Mouse (Mus musculus) hindlimb bud, embryonic 11.5 days (tissue): ENCODE measurements around the gene Esrrb.

Source experiments
- DNase-seq: peaks from one replicate; pipeline ENCODE4 v3.0.0-alpha.2; 2012; ENCODE audit warnings: low read depth, low spot score; ENCODE audit errors: extremely low spot score

Gene Esrrb

DNA sequence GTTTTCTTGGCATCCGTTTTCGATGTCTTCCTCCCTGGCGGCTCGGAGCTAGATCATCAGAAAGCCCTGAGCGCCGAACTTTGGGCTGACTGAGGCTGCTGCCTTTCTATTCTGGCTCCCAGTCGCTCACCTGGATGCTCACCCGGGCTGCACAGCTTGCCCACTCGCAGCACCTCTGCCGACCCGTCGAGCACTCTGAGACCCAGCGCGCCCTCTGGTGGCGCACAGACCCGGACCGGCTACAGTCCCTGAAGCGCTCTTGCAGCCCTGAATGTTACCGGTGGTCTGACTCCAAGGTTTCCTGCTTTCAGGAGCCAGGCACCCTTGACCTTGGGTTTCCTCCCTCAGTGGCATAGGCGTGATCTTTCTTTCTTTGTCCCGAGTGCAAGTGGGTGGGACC lies 41.8 kb downstream of the Esrrb start:
- no peak for DNase-seq

DNA sequence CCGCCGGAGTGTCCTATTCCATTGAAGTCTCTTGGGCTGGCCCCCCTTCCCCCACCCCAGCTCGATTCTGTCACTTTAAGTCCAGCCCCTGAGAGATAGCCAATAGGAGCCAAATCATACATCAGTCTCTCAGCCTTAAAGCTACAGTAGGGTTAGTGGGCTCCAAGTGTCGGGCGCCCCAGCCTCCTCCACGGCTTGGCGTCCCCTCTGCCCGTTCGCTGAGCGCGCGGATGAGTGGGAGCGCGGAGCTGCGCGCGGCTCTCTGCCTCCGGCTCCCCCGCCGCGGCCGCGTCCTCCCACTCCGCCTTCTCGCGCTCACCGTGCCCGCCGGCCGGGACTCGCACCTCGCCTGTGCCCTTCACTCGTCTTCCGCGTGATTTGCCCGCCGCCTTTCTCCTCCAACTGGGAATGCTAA lies 60.6 kb downstream of the Esrrb start:
- DNase-seq = no peak

DNA sequence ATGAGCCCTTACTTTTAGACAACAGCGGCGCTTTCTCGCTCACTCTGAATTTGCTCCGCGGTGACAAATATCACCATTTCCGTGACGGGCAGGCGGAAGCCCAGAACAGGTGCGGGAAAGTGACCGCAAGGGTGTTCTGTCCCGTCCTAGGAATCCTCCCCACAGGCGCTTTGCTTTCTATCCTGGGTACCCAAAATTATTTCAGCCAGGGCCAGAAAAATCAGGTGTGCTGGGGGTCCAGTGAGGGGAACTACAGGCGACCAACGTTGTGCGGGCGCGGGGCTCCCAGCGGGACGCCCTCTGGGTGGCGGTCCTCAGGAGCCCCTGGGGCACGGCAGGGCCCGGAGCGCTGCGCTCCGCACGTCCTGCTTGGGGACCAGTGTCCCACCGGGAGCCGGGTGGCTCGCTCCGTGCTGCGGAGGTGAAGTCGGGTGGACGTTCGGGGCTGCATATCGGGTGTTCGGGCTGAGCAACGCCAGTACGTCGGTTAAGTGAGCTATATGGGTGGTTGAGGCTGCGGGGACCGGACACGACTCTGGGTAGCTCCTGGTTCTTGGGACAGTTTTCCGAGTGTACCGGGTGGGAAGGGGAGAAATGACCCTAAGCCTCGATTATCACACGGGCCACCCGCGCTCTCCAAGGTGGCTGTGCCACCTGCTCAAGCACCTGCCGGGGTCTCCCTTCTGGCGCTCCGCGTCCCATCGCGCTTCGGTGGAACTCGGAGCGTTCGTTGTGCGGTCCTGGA lies 61.4 kb downstream of the Esrrb start:
- DNase-seq = no peak

DNA sequence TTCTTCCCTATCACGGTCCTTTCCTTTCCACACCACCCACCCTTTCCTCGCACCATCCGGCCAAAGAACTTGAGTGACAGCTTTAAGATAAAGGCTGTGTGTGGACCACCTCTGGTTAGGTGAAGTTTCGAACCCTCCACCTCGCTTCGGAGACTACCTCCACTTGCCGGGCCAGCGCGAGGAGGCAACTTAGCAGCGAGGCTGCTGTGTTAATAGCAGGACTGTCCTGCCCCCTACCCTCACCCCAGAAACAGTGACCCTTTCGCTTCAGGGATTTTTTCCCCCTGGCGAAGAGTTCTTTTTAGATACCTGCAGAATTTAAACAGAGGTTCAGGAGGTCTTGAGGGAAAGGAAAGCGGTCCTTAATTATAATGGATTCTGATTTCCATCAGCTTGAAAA lies 62.2 kb downstream of the Esrrb start:
- DNase-seq = no peak

DNA sequence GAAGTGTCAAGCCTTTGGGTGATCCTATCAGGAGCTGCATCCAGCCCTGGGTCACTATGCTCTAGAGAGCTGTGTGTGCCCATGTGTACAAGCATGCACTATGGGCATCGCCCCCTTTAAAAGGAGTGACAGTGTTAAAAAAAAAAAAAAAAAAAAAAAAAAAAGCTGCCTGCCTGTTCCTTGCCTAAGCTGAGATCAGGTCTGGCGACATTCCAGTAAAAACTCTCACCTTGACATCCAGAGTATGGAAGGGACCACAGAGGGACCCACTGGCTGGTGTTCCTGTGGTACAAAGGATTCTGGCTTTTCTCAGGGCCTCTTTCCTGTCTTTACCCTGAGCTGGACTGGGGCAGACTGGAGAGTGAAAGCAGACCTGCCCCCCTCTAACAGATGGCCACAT lies 66.7 kb downstream of the Esrrb start:
- no peak for DNase-seq

DNA sequence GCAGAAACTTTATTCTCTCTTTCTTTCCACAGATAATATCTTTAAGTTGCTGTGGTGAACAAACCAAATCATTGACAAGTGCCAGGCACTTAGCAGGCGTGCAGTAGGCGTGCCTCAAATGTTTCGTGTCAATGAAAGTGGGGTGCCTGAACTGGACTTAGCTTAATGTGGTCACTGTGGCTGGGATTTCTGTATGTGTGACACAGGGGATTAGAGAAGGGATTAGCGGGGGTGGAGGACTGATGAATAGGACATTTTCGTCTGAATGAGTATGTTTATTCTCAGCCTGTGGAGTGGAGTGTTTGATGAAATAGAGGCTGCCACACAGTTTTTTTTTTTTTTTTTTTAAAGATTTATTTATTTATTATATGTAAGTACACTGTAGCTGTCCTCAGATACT lies 70.8 kb downstream of the Esrrb start:
- DNase-seq = no peak

DNA sequence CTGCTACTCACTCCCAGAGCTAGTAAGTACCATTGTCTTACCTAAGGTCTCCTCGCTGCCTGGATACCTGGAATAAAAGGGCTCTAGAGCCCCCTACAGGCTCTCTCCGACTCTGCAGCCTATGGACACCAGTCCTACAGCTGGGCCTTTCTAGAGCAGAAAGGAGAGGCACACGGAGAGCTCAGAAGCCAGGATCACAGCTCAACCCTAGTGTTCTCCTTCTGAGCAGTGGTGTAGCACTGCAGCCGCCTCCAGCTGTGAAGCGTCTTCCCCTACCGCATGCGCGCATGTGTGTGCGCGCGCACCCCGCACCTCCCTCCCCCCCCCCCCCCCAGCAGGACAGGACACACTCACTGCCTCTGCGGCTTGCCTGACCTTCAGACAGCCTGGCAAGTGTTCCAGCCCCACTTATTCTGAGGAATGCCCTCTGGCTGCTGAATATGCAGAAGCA lies 72.5 kb downstream of the Esrrb start:
- peak; percentile 46 for DNase-seq

DNA sequence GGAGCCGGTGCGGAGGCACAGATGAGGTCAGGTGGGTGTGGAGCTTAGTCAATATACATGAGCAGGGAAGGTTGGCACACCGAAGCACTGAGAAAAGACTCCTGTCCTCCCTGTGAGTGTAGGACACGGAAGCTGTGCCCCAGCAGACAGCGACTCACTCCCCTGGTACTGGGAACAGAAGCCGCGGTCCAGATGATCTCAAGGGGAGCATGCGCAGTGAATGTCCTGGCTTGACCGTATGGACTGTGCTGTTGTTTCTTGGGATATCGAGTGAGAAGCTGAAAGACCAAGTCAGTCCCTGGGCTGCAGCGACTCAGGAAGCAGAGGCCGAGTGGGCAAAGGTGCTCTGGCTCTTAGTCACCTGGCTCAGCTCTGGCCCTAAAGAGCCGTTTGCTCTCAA lies 74.7 kb downstream of the Esrrb start:
- DNase-seq = no peak

DNA sequence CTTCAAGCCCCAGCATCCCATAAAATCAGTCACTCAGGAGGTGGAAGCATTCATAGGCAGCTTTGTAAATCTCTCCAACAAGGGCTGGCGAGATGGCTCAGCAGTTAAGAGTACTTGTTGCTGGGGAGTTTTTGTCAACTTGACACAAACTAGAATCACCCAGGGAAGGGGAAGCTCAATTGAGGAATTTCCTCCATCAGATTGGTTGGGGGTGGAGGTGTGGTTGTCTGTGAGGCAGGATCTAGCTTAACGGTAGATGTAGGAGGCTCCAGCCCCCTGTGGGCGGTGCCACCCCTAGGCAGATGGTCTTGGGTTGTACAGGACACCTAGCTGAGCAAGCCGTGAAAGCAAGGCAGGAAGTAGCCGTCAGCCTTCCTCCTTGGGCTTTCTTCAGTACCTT lies 89.9 kb downstream of the Esrrb start:
- DNase-seq = no peak

DNA sequence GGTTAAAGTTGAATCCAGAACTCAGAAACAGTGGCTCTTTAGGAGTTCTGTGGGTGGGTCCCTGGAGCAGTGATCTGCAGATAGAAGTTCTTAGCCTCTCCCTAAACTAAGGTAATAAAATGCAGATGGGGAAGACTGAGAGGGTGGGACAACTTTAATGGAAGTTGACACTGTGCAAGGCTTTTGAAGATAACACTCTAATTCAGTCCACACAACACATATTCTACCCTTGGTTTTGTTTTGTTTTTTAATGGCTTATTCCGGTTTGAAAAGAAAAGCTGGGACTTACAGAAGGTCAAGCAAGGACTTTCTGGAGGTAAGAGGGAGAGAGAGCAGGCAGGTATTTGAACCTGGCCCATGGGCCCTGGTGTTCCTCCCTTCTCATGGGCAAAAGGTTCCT lies 94.1 kb downstream of the Esrrb start:
- no peak for DNase-seq

DNA sequence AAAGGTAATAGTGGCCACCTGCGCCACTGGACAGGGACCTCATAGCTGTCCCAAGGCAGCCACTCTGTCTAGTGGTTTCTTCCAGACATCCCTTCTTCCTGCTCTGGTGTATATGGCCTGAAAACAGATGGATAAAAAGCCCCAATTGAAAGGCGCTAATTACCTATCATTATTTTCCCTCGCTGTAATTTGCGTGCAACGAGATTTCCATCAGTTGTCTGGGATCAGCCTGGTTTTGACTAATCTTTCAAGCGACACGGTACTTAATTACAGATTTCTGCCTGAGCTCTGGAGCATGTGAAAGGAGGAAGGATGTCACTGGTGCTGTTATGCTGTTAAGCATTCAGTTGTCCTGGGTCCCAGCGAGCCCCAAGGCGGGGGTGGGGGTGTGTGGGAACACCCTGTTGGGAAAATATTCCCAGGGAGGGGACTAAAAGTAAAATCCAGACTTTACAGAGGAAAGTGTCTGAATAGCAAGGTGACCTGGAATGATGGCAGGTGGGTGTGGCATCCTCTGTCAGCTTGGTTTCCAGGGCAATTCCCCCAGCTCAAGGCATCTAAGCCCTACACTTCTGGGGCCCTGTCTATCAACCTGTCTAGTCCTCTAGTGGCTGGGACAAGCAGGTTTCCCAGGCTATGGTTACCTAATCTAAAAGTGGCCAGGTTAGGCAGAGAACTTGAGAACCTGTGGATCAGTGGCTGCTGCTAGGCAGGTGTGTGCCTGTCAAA lies 102.0 kb downstream of the Esrrb start:
- no peak for DNase-seq

DNA sequence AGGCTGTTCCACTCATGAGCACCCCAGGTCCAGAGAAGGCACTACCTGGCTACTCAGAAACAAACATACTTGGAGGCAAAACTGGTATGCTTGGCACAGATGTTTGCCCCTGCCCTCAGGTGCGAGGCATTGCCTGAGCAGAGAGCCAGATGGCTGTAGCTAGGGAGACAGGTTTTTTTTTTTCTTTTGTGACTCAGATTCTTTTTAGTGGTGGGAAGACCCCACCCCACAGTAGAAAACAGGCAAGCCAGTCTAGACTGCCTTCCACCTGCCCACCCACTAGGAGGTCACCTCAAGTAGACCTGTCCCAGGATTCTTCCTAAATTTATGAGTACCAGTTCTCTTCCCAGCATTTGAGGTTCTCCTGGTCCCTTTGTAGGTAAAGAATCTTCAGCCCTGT lies 103.5 kb downstream of the Esrrb start:
- DNase-seq = no peak

DNA sequence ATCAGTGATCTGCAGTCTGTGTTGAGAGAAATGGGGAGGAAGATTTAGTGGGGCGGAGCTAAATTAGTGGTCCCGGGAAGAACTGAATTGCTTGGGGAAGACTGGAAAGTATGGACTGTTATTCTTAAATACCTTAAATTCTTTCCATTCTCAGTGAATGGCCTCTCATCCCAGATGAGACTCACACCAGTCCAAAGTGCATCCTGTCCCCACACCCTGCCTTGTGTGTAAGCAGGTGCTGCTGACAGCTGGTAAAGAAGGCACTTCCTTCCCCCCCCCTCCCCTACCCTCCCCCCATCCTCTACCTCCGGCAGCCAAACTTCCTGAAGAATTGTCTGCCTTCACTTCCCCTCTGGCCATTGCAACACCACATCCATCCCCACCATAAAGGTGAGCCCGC lies 105.3 kb downstream of the Esrrb start:
- no peak for DNase-seq

DNA sequence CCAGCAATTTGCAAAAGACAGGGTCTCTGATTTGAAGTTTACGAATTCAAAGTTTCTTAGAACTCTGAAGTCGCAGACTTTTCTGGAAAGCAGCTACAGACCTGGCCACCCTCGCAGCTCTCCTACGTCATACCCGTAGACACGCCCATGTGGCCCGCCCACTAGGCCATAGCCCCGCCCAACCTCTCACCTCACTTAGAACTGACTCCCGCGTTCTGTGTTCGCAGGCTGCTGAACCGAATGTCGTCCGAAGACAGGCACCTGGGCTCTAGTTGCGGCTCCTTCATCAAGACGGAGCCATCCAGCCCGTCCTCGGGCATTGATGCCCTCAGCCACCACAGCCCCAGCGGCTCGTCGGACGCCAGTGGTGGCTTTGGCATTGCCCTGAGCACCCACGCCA lies 109.0 kb downstream of the Esrrb start:
- no peak for DNase-seq

DNA sequence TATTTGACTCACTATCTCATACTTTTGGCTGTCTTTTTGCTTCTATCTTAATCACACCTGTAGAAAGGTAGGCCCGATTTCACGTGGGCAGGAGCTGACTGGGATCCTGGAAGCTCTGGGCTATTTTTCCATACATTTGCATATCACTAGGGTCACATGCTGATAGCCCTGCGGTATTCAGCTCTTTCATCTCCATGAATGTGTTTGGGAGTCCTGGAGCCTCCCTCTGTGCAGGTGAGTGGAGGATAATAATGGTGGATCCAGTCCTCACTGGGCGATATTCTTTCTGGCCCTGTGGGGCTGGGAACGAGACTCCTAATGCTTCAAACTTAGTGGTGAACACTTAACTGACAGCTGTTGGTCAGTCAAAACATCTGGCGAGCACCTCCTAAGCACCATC lies 110.0 kb downstream of the Esrrb start:
- DNase-seq = no peak

DNA sequence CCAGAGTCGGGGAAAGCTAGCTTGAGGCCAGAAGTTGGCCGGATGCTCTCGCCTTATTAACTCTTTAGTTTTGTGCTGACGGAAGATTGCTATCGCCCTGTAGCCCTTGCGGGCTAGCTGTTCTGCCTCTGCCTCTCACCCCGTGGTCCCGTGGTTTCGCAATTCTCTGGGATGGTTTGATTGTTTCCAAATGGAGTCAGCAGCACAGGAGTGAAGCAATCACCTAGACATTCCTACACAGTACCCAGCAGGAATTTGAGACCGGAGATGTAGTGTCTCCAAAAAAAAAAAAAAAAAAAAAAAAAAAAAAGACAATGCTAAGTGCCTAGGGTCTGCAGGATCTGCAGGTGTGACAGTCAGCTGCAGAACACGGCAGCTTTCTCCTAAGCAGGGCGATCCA lies 112.7 kb downstream of the Esrrb start:
- DNase-seq = no peak

DNA sequence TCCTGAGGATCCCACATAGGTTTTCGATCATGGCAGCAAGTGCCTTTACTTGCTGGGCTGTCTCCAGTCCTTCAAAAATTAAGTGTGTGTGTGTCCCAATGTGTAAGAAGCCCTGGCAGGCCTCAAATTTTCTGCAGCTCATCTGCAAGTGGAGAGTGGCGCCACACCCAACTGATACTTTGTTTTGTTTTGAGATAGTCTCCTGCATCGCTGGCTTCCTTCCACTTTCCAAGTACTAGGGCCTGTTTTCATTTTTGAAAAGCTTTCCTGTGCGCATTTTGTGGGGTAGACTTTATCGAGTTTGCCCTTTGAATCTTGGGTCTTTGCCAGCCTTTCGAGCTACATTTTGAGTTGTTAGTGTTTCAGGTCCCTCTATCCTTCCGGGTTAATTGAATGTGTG lies 115.1 kb downstream of the Esrrb start:
- DNase-seq = no peak

DNA sequence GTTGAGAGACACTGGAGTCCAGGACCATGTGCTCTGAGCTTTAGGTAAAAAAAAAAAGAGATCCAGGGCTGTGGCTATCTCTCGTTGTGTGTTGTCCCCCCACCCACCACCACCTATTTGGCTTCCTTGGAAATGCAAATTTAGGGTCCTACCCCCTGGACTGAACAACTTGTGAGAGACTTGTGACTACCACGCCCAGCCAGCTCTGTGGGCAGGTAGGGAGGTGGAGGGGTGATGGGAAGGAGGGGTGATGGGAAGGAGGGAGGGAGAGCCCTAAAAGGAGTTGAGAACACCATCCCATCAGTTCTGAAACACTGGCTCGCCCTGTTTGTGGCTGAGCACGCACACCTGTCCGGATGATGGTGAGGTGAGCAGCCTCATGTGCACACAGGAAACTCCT lies 118.0 kb downstream of the Esrrb start:
- DNase-seq = no peak

DNA sequence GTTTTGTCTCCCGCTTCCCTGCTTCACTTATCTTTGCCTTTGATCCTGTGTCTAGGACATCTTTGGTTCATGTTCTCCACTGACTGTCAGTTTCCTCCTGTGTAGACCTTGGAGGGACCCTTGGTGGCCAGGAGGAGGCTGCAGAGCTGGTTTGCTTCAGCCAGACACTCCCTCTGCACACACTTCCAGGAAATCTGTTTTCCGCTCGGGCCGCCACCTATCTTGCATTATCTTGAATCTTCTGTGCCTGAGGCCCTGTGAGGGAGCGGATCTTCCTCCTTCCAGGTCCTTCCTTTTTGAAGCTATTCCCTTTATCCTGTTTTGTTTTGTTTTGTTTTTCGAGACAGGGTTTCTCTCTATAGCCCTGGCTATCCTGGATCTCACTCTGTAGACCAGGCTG lies 121.1 kb downstream of the Esrrb start:
- DNase-seq = no peak

DNA sequence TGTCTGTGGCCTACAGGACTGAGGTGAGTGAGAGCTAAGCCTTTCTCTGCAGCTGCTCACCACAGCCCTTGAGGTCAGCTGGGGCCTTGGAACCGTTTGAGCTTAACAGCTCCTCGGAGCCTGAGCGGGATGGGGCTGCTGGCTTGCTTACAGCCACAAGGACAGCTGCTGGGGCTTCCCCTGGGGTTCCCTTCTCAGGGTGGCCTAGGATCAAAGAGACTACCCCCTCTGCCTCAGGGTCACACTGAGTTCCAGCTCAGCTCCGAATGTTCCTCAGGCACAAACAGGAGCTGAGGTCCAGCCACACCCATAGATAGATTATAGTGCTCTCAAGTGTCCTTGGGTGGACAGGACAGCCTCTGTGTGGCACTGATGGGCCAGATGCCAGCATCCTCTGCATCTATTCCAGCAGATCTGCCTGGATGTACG lies 122.5 kb downstream of the Esrrb start:
- no peak for DNase-seq

DNA sequence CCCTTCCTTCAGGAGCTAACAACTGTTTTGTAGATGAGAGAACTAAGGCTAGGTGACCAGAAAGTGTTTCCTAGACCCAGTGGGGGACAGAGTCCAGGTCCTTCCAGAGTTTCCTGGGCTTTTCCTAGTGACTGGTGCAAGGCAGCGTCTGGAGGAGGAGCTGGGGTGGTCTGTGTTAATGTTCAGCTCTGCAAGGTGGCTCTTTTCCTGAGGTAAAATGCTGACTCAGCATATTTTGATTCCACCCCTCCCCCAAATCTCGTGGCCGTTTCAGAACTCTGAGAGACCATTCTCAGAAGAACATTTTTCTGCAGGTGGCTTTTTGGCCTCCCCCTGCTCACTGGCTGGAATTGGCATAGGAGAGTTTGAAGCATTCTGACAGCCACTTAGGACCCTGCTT lies 127.1 kb downstream of the Esrrb start:
- no peak for DNase-seq

DNA sequence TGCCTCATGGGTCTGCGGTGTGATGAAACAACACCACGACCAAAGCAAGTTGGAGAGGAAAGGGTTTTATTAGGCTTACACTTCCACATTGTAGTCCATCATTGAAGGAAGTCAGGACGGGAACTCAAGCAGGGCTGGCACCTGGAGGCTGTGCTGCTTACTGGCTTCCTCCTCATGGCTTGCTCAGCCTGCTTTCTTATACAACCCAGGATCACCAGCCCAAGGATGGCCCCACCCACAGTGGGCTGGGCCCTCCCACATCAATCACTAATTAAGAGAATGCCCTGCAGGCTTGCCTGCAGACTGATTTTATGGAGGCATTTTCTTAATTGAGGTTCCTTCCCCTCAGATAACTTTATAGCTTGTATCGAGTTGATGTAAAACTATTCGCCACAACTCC lies 129.1 kb downstream of the Esrrb start:
- no peak for DNase-seq

DNA sequence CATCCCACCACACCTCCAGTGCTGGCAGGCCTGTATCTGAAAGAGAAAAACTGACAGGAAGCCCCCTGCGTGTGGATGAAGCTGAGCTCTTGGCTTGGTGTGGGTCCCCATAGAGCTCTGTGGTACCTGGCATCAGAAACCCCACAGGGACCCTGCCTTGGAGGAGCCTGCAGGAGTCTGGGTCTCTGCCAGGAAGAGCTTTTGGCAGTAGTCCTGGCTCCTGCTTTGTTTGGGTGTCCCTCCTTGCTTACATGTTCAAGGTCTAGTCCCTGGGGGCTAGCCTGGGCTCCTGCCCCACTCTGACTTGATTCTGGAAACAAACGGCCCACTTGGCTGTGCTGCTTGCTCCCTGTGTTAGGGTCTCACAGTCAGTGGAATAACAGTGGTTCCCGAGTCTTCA lies 130.6 kb downstream of the Esrrb start:
- no peak for DNase-seq
